26 mouse cellular contexts compared by ENCODE assay signal in the genomic region with DNA sequence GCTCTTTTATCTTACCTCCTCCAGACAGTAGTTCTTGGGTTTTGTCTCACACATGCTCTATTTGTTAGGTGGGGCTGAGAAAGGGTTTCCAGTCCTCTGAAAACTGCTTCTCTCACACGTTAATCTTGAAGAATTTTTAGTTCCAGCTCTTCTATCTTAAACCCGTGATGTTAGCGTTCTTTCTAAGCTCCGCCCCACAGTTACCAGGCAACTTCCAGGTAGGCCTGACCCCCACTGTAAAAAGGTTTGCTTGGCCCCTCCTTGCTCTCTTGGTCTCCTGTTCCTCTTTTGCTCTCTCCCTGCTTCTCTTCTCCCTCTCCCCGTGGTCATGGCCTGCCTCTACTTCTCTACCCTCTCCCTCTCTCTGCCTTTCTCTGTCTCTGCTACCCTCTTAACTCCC.
A peak's percentile ranks its signal among the peaks of the same experiment; 100 is the strongest.
DNase-seq lines count a peak whose midpoint lies in the region; ATAC-seq and TF ChIP-seq lines count a peak whose summit lies in the region.
"Had no signal": no experiment of that assay in that cellular context is flagged by ENCODE, and none has a peak within 500 bp of the region (broad histone marks: within the 10 kb centered on the region; RNA-seq: fewer than 3 reads in every experiment).

No protein-coding gene starts in this region.

- no peak overlapping the region for H3K4me3 ChIP-seq in forebrain, embryonic 11.5 days (ENCODE audit: low read depth, low read length)
- no peak overlapping the region for H3K4me3 ChIP-seq in forebrain, embryonic 16.5 days (replicated peaks; ENCODE audit: low read length)
- H3K4me3 ChIP-seq in ES-Bruce4 (ENCODE audit: low read depth, low read length) (no peak overlapping the region), ES-E14 (ENCODE audit: insufficient read depth in 1 of 2, low read depth in 1 of 2, low read length in 2 of 2, poor library complexity in 1 of 2, severe bottlenecking in 1 of 2) (no peak overlapping the region)
- H3K4me3 ChIP-seq in forebrain, embryonic 13.5 days, result no peak overlapping the region
- H3K4me3 ChIP-seq: embryonic facial prominence, embryonic 12.5 days; embryonic facial prominence, embryonic 15.5 days; gastrocnemius, adult 2 months; heart, embryonic 12.5 days; heart, embryonic 15.5 days had no signal

- TF ChIP-seq POLR2A in ES-Bruce4 (IDR thresholded peaks at IDR 0.05; ENCODE audit: insufficient read depth, low read length), result no peak

- in situ Hi-C loops in ES-E14 (cut with MboI; ENCODE audit: low sequenced_read_pairs in 2 of 2, unreplicated experiment in 2 of 2), result no loop called here

- H3K4me1 ChIP-seq in forebrain, embryonic 11.5 days (replicated peaks; ENCODE audit: control insufficient read depth, insufficient read depth, low read length), result peaks cover 12% of the 10 kb centered on the region; the same call in 1 of the 2 replicates
- H3K4me1 ChIP-seq in forebrain, embryonic 16.5 days (replicated peaks; ENCODE audit: control insufficient read depth, insufficient read depth, low read length), result peaks cover 21% of the 10 kb centered on the region
- H3K4me1 ChIP-seq in ES-Bruce4 (ENCODE audit: control insufficient read depth, insufficient read depth, low read length) (no peaks in the 10 kb centered on the region), ES-E14 (ENCODE audit: control insufficient read depth in 2 of 2, insufficient read depth in 2 of 2, low read length in 2 of 2, poor library complexity in 1 of 2) (peaks cover 2 to 4% of the 10 kb centered on the region in 2 experiments; a peak in 2 of 4 replicates)
- H3K4me1 ChIP-seq in forebrain, embryonic 13.5 days, result peaks cover 32% of the 10 kb centered on the region
- H3K4me1 ChIP-seq: heart, embryonic 12.5 days; heart, embryonic 15.5 days had no signal

- no peak overlapping the region for H3K9ac ChIP-seq in forebrain, embryonic 11.5 days (ENCODE audit: low read length)
- H3K9ac ChIP-seq in forebrain, embryonic 16.5 days (replicated peaks; ENCODE audit: low read depth, low read length), result no peak overlapping the region
- no peak overlapping the region for H3K9ac ChIP-seq in ES-Bruce4 (ENCODE audit: low read depth, poor library complexity, severe bottlenecking)
- no peak overlapping the region for H3K9ac ChIP-seq in ES-E14 (ENCODE audit: insufficient read depth, low read depth, low read length, poor library complexity, severe bottlenecking)
- H3K9ac ChIP-seq in forebrain, embryonic 13.5 days, result no peak overlapping the region
- H3K9ac ChIP-seq: embryonic facial prominence, embryonic 12.5 days; embryonic facial prominence, embryonic 15.5 days; heart, embryonic 12.5 days; heart, embryonic 15.5 days; hindbrain, embryonic 14.5 days had no signal

- H3K4me2 ChIP-seq in forebrain, embryonic 11.5 days (ENCODE audit: low read depth, low read length, severe bottlenecking), result no peak overlapping the region
- H3K4me2 ChIP-seq in forebrain, embryonic 16.5 days (ENCODE audit: low read length), result no peak overlapping the region
- H3K4me2 ChIP-seq in forebrain, embryonic 13.5 days, result no peak overlapping the region
- H3K4me2 ChIP-seq: embryonic facial prominence, embryonic 12.5 days; embryonic facial prominence, embryonic 15.5 days; heart, embryonic 12.5 days; heart, embryonic 15.5 days; hindbrain, embryonic 14.5 days had no signal

- DNase-seq in forebrain, embryonic 11.5 days (ENCODE audit: low spot score), result no peak
- no peak for DNase-seq in ES-E14 (ENCODE audit: low read depth, low spot score)
- DNase-seq: adrenal gland, postnatal 10 days; cerebellum, adult 11 months; cerebellum, adult 2 months; cerebellum, adult 9-11 months; cerebellum, postnatal 25 days; gastrocnemius, adult 2 months; gastrocnemius, postnatal 14 days; heart, adult 18-20 months; heart, postnatal 10 days; heart, postnatal 4 days; kidney, adult 2 months had no signal

- peak overlapping the region; percentile 80; the same call in 1 of the 2 replicates for H3K27ac ChIP-seq in forebrain, embryonic 11.5 days (ENCODE audit: low read depth, low read length)
- no peak overlapping the region for H3K27ac ChIP-seq in forebrain, embryonic 16.5 days (ENCODE audit: low read length)
- peak overlapping the region; percentile 98 for H3K27ac ChIP-seq in ES-Bruce4 (ENCODE audit: insufficient read depth, low read length)
- peak overlapping the region; percentile 62; the same call in 1 of the 2 replicates for H3K27ac ChIP-seq in ES-E14 (ENCODE audit: insufficient read depth, low read depth, low read length, poor library complexity, severe bottlenecking)
- peak overlapping the region; percentile 57 for H3K27ac ChIP-seq in forebrain, embryonic 13.5 days
- H3K27ac ChIP-seq: embryonic facial prominence, embryonic 12.5 days; embryonic facial prominence, embryonic 15.5 days; gastrocnemius, adult 2 months; heart, embryonic 15.5 days; hindbrain, embryonic 14.5 days; hindbrain, postnatal 0 days had no signal

- no peak for TF ChIP-seq EP300 in ES-Bruce4 (IDR thresholded peaks at IDR 0.05; ENCODE audit: insufficient read depth, low read depth, low read length)

- H3K36me3 ChIP-seq in forebrain, embryonic 11.5 days (ENCODE audit: control insufficient read depth, insufficient read depth, low read length), result no peaks in the 10 kb centered on the region
- no peaks in the 10 kb centered on the region for H3K36me3 ChIP-seq in forebrain, embryonic 16.5 days (ENCODE audit: control insufficient read depth, insufficient read depth)
- H3K36me3 ChIP-seq in ES-Bruce4 (ENCODE audit: control insufficient read depth, insufficient read depth, low read length, poor library complexity, severe bottlenecking), result no peaks in the 10 kb centered on the region
- peaks cover 2% of the 10 kb centered on the region; the same call in 1 of the 2 replicates for H3K36me3 ChIP-seq in ES-E14 (ENCODE audit: control insufficient read depth, insufficient read depth, low read length, poor library complexity, severe bottlenecking)
- no peaks in the 10 kb centered on the region for H3K36me3 ChIP-seq in forebrain, embryonic 13.5 days (ENCODE audit: poor library complexity, severe bottlenecking)
- H3K36me3 ChIP-seq: embryonic facial prominence, embryonic 12.5 days; embryonic facial prominence, embryonic 15.5 days; heart, embryonic 12.5 days; heart, embryonic 15.5 days had no signal

- no peaks in the 10 kb centered on the region for H3K27me3 ChIP-seq in forebrain, embryonic 11.5 days (ENCODE audit: control insufficient read depth, insufficient read depth, low read length)
- no peaks in the 10 kb centered on the region for H3K27me3 ChIP-seq in forebrain, embryonic 16.5 days (replicated peaks; ENCODE audit: control insufficient read depth, insufficient read depth, low read length)
- no peaks in the 10 kb centered on the region for H3K27me3 ChIP-seq in ES-Bruce4 (ENCODE audit: control insufficient read depth, insufficient read depth, low read length, poor library complexity, severe bottlenecking)
- no peaks in the 10 kb centered on the region for H3K27me3 ChIP-seq in forebrain, embryonic 13.5 days

- no peaks in the 10 kb centered on the region for H3K9me3 ChIP-seq in forebrain, embryonic 11.5 days (ENCODE audit: control insufficient read depth, low read length)
- H3K9me3 ChIP-seq in forebrain, embryonic 16.5 days (ENCODE audit: control insufficient read depth, low read length), result no peaks in the 10 kb centered on the region
- H3K9me3 ChIP-seq in ES-Bruce4 (replicated peaks; ENCODE audit: control insufficient read depth, insufficient read depth, low read length, poor library complexity, severe bottlenecking) (peaks cover 17% of the 10 kb centered on the region), ES-E14 (ENCODE audit: control insufficient read depth, insufficient read depth, low read depth, low read length) (no peaks in the 10 kb centered on the region; the same call in 1 of the 2 replicates)
- H3K9me3 ChIP-seq in forebrain, embryonic 13.5 days (replicated peaks), result no peaks in the 10 kb centered on the region
- H3K9me3 ChIP-seq: embryonic facial prominence, embryonic 12.5 days; embryonic facial prominence, embryonic 15.5 days; heart, embryonic 12.5 days; heart, embryonic 15.5 days had no signal

- 87% methylated on average over 5 of the region's 5 CpGs for WGBS in forebrain, embryonic 11.5 days
- WGBS in forebrain, embryonic 16.5 days, result 75% methylated on average over 5 of the region's 5 CpGs
- WGBS in forebrain, embryonic 13.5 days, result 79% methylated on average over 5 of the region's 5 CpGs

- no peak for TF ChIP-seq CTCF in ES-Bruce4 (IDR thresholded peaks at IDR 0.05; ENCODE audit: low read depth, low read length)

- no peak for ATAC-seq in forebrain, embryonic 11.5 days (replicated peaks; ENCODE audit: low FRiP score)
- ATAC-seq in forebrain, embryonic 16.5 days, result no peak
- ATAC-seq in forebrain, embryonic 13.5 days, result no peak
- no peak for ATAC-seq in inflammation-experienced regulatory T-cells, adult 6 months
- ATAC-seq in frontal cortex, adult (ENCODE audit: low TSS enrichment), result no peak
- ATAC-seq: CD4-positive, CD25-positive, alpha-beta regulatory T cell, adult 4 months; hindbrain, postnatal 0 days; intestine, postnatal 0 days had no signal

TF ChIP-seq in ES-E14, 5 proteins besides CTCF, POLR2A, EP300 and RAD21:
- no peak for TF ChIP-seq HCFC1 (IDR thresholded peaks at IDR 0.05; ENCODE audit: borderline replicate concordance, insufficient read depth, low read length)
- no peak for TF ChIP-seq CHD2 (IDR thresholded peaks at IDR 0.05; ENCODE audit: low read depth, low read length)
- no peak for TF ChIP-seq ZC3H11A (IDR thresholded peaks at IDR 0.05; ENCODE audit: borderline replicate concordance, low read depth, low read length)
- no peak for TF ChIP-seq MAFK (IDR thresholded peaks at IDR 0.05; ENCODE audit: insufficient read depth, low read depth, low read length)
- no peak for TF ChIP-seq ZNF384 (IDR thresholded peaks at IDR 0.05; ENCODE audit: low read depth, low read length)
